Mouse (Mus musculus): ENCODE results near the gene Slc7a11.

DNA sequence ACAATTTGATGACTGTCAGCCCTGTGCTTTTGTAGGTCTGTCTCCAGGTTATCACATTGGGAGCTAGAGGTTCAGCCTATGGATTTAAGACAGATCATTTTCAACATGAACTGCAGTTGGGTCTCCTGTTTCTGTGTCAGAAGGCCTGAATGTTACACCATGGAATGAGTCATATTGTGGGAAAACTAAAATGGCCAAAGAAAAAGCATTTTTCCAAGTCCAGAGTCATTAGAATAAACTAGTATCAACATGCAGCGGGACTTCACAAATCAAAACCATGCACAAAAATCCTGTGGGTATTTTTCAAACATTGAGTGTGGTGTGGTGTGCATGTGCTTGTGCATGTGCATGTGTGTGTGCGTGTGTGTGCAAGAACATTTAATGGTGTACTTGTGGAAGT is 482.8 kb downstream of the Slc7a11 start:
- TF ChIP-seq CTCF (IDR thresholded peaks at IDR 0.05) (no peak), EP300 (IDR thresholded peaks at IDR 0.05) (no peak)
